Mouse (Mus musculus) kidney, adult 8-10 months (tissue): Measurements from ENCODE around the gene Olfr411.

ENCODE experiments used
- DNase-seq, 2 experiments: peaks; one replicate each; pipeline ENCODE4 v3.0.0; 2022

Gene Olfr411

DNA sequence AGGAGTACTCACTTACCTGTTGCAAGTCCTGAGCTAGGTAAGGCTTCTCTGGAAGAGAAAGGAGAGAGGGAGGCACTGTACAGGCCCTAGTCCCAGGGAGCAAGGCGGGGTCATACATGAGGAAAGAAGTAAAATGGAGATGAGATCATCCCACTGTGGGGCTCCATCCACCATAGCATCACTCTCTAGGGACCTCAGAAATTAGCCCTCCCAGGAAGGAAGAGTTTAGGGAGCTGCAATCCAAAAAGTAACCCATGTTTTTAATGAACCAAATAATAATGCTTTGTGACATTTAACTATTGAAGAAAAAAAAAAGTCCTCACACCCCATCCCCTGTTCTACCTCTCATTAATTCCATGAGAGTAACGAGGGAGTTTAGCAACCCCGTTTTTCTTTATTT, at the start of gene Olfr411:
Gene Olfr411, minus strand, starts transcription at position 101 of the 400 bp plus-strand sequence.
- DNase-seq, result no peak

DNA sequence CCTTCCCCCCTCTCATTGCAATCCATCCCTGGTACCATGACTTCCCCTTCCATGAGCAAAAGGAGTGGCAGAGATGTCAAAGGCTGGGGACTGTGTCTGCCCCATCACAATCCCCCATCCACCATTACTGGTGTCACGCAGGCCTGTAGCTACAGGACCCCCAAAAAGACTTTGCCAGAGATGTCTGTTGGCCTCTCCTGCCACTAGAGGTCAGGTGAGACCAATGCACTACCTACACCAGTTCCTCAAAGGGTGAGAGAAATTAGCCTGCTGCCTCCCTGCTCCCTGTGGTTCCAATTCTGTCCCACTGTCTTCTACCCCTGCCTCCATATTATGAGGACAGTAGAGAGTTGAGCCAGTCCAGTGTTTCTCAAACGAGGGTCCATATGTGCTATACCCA, 49.7 kb upstream of the Olfr411 start:
- DNase-seq, result peak in 1 of 2 experiments; percentile 15

DNA sequence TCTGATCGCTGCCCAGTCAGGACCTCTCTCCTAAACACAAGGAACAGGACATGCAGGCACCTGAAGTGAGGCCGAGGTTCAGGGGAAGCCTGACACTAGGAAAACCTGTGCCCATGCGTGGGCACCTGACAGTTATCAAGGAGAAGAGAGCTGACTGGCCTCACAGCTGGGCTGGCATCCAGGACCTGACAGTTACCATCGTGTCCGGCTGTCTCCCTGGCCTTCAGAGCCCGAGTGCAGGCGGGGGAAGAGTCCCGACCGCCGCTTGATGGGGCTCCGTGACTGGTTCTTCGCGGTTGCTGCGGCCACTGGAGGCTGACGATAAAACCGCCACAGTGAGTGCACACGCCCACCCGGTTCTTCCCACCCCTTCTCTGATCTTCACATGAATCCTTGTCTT, 43.1 kb upstream of the Olfr411 start:
- DNase-seq, result no peak

DNA sequence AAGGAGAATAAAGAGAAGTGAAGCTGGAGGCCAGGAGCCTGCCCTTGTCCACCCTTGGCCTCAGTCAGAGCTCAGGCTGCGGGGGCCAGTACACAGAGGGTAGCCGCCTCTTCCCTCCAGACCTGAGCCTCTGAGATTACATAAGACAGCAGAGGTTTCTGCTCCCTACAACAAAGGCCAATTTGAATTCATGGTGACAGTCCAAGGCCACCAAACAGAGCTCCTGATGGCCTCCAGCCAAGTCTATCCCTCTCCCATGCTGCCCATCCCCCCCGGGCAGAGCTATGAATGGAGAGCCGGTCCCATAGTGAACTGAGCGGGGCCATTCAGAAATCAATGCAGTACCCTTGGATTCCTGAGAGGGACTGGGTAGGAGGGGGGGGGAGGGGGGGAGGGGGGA, 41.0 kb upstream of the Olfr411 start:
- DNase-seq, result no peak

DNA sequence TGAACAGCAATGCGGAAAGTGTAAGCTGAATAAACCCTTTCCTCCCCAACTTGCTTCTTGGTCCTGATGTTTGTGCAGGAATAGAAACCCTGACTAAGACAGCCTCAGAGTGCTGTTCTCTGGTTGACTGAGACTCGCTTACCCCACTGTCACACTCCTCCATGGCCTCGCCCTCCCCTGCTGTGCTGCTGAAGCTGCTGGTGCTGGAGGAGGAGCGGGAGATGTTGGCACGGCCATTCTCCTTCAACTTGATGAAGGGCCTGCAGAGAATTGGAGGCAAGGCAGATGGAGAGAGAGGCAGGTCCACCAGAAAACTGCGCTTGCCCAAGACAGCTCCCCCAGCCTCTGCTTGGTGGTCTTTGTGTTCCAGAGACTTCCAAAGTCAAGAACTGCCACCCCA, 40.5 kb upstream of the Olfr411 start:
- no peak for DNase-seq

DNA sequence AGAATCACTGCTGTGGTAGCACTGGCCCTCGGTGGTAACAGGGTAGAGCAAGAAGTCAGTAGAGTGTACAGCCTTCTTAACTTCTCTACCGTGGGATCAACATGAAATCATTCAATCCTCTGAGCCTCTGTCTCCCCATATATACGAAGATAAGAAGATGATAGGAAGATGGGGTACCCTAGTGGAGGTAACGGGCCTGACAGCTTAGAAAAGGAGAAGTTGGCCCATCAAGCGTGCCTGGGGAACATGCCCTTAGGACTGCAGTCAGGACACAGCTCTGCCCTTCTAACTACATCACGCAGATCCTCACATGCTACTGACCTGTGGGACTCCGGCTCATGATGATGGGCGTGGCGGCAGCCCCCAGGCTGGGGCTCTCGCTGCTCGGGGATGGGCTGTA, 39.4 kb upstream of the Olfr411 start:
- no peak for DNase-seq

DNA sequence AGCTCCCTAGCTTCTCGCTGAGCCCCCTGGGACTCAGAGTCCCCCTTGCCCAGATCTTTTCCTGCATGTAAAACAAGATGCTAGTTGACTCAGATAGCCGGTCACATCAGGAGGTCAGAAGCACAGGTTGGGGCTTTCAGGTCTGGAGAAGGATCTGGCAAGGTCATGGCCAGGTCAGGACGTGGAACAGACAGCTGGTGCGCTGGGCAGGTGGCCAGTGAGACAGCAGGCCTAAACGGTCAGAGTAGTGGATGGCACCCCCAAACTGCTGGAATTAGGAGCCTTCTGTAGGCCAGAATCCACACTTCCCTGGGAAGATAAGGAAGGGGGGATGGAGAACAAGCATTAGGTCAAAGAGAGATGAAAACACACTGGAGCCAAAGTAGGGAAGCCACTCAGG, 34.8 kb upstream of the Olfr411 start:
- DNase-seq, result no peak

DNA sequence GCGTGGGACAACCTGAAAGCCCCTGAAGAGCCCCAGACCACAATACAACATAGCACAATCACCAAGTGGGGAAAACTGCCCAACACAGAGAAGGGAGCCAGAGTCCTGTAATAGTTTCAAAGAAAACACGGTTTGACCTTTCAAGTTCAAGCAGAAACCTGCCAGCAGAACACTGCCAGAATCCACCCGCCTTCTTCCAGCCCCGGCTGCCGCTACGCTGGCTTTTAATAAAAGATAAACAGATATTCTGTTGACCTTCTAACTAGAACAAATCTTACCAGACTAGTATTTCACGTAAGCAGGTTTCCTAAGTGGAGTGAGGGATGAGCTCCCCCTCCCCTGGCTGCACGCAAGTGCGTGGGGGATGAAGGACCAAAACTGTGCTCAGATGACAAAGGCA, 33.2 kb upstream of the Olfr411 start:
- peak; percentile 27 to 28 for DNase-seq

DNA sequence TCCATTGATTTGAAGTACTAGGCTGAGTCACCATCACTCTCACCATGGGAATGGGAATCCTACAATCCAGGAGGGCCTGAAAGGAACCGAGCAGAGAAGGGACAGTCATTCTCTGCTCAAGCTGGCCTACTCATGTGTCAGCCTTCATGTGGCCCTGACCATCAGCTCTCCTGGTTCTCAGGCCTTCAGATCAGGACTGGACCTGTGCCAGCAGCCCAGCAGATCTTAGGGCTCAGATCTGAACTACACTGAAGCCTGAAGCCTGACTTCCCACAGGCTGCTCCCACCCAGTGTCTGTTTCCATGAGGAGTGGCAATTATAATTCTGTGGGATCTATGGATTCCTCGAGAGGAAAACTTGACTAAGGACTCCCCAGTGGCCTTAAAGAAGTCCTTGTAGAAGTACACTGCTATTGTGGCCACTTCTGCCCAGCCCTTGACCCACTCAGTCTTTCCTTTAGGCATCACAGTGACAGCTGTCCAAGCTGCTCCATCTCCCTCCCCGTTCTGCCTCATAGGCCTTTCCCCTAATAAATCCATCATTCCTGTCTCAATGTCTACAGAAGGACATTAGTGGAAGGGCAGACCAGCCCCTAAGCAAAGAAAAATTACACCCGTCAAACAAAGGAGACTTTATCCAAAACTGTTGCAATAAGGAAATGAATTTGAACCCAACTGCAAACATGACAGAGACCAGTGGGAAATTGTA, 26.9 kb upstream of the Olfr411 start:
- DNase-seq, result no peak

DNA sequence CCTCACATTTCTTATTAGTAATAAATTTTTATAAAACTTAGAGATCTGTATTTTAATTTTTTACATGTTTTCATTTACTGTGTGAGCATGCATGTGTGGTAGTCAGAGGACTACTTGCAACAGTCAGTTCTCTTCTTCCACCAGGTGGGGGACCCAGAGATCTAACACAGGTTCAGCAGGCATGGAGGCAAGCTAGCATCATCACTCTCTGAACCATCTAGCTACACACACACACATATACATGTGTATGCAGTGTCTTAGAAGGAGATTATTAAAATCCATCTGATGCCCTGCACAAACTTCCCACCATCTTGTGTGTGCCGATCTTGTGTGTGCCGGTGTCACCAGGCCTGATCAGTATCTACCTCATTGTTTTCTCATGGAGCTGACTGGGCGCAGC, 24.4 kb upstream of the Olfr411 start:
- DNase-seq, result peak; percentile 19 to 41

DNA sequence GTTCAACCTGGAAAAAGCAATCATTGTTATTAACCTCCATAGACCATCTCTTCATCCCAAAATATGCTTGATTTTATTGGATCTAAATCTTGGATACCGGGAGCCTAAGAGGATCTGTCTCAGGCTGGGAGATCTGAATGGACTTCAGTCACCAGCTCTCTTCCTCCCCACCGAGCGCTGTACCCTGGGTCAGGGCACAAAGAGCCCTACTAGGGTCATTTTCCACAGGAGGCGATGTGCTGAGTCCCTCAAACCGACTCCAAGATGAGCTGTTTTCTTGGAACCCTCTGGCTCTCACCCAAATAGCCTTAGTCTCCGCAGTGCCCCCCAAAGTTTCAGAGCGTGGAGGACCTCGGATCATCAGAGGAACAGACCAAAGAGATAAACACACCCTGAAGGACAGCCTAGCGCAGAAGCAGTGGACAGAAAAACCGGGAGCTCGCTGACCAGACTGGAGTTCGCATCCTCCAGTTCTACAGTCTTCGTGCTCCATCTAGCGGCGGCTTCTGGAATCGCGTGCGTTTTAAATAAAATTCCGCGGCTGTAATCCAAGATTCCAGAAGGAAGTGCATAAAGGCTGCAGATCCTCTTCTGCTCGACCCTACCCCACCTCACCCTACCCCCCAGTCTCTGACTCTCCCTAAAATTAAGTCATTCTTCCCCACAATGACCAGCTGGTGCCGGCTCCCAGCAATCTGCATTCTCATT, 19.1 kb upstream of the Olfr411 start:
- peak; percentile 32 to 76 for DNase-seq

DNA sequence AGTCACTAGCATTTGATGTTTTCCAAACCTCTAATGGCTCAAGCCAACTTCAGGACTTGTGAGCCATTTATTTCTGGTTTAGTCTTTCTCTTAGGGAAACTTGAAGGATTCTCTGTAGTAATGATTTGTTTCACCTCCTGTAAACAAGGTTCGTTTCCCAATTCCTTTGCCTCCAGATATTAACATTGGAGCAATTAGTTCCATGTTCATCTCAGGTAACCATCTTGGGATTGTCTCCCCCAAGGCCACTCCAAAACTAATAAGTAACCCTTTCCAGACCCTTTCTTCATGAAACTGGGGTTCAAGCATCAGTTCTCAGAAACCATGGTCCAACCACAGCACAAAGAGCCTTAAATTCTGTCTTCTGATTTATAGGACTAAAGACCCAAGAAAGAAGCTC, 9.3 kb upstream of the Olfr411 start, which contains the start of gene Olfr412:
Gene Olfr412, plus strand, starts transcription at position 301 of the 400 bp plus-strand sequence.
- no peak for DNase-seq

DNA sequence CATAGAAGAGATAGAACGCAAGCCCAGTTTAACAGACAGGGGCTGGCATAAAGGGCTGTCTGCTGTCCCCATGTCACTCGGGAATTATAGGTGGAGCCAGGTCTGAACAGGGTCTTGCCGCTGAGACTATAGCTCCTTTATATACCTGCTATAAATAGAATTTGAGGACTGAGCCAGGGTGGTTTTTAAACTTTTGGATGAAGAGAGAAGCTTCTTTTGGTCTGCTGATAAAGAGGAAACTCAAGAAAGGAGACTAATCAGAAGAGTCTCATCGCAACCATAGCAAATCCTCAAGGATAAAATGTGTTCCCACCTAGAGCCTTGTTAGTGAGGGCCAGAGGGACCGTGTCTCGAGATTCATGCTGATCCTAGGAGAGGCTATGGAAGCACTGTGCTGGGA, 14.5 kb downstream of the Olfr411 start, which contains the start of gene Olfr410:
Gene Olfr410, minus strand, starts transcription at position 101 of the 400 bp plus-strand sequence.
- DNase-seq, result no peak

DNA sequence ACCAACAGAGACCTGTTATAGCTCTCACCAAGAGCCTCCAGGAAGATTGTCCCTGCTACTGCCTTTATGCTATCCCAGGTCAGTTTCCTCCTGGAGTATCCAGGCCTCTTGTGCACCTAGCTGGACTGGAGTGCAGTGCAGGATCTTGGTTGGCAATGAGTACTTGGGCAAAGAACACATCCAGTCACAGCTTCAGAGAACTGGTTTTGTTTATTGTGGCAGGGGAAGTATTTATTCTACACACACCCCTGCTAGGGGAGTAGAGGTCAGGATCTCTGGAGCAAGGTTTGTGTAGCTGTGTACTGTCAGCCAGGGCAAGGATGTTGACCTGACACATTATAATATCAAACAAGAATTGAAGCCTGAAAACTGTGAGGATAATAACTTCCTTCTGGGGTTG, 23.7 kb downstream of the Olfr411 start:
- no peak for DNase-seq

DNA sequence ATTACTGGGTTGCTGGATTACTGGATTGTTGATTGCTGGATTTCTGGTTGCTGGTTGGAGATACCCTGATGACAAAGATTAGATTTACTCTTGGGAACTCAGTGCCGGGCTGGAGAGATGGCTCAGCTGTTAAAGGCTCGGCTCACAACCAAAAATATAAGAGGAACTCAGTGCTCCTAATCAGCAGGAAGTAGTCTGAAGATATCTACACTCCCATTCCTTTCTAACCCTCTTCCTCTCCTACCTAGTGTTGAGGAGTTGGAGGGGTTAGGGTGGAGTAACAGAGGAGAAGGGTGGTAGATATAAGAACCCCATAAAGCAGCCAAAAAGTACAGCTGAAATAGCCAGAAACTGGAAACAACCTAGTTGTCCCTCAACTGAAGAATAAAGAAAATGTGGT, 26.4 kb downstream of the Olfr411 start:
- DNase-seq, result no peak
